Mouse (Mus musculus) midbrain, embryonic 12.5 days (tissue): ENCODE data around the gene 5330417H12Rik. TPM values are rescaled to one million over a fixed set of nuclear protein-coding genes. Genes with fewer than 3 reads are reported as not detected.
A peak's percentile ranks its signal among the peaks of the same experiment; 100 is the strongest.

Source experiments
- ATAC-seq: fragments of 200-750 bp; cut with Nextera tagmentation; 2 replicates; pipeline ENCODE4 v1.8.0; 2017; ENCODE audit warnings: low read depth, moderate TSS enrichment, moderate library complexity; ENCODE audit not compliant: low FRiP score
- H3K27ac ChIP-seq: fragments of 300-500 bp; sonication (generic); replicated peaks from 2 replicates; pipeline ENCODE4 v1.5.1; 2016; ENCODE audit warnings: mild to moderate bottlenecking
- H3K27me3 ChIP-seq: fragments of 300-500 bp; sonication (generic); 2 replicates; pipeline ENCODE4 v1.6.1; 2016; ENCODE audit warnings: mild to moderate bottlenecking
- H3K36me3 ChIP-seq: fragments of 300-500 bp; sonication (generic); 2 replicates; pipeline ENCODE4 v1.6.1; 2016
- H3K4me1 ChIP-seq: fragments of 300-500 bp; sonication (generic); 2 replicates; pipeline ENCODE4 v1.6.1; 2016
- H3K4me2 ChIP-seq: fragments of 300-500 bp; sonication (generic); replicated peaks from 2 replicates; pipeline ENCODE4 v1.6.1; 2016; ENCODE audit warnings: mild to moderate bottlenecking, moderate library complexity
- H3K4me3 ChIP-seq: fragments of 300-500 bp; sonication (generic); 2 replicates; pipeline ENCODE4 v1.5.1; 2016; ENCODE audit warnings: mild to moderate bottlenecking
- H3K9ac ChIP-seq: fragments of 300-500 bp; sonication (generic); replicated peaks from 2 replicates; pipeline ENCODE4 v1.6.1; 2016; ENCODE audit warnings: mild to moderate bottlenecking, moderate library complexity
- H3K9me3 ChIP-seq: fragments of 300-500 bp; sonication (generic); 2 replicates; pipeline ENCODE4 v1.6.1; 2016; ENCODE audit warnings: mild to moderate bottlenecking
- whole genome bisulfite sequencing: fragments of 180-500 bp; shearing (Covaris S2); methylation state at CpG from one replicate; pipeline ENCODE4 v1.1.7; 2016; 5-methylcytosine and 5-hydroxymethylcytosine counted together
- polyA plus RNA-seq: library from polyadenylated mRNA; unstranded; fragments of >200 nt; fragmentation: Nextera tagmentation; extraction: Ambion mirVana; gene quantifications from 2 replicates; pipeline ENCODE4 v1.2.1, GENCODE M21; 2016

5330417H12Rik gene
- not detected in 2 replicates for polyA plus RNA-seq

DNA sequence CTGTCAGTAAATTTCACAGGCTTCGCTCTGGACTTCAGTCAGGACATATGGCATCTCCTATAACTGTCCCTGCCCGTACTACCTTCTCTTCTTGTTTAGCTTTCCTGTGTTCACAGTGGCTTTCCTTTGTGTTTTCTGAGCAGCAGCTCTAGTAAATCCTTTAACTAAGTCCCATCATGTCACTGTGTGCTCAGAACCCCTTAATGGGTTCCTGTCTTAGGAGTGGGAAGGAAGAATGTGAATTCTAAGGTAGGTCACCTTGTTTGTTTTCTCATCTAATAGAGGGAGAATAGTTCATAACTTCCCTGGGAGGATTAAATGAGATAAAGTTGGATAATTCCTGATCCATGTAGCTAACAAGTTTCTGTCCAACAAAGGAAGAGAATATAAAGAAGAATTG is at the start of gene 5330417H12Rik:
TSS of gene 5330417H12Rik (minus strand) at position 101 of the 400 bp plus-strand sequence.
- no peak for ATAC-seq
- Histone ChIP-seq H3K27me3 (no peaks in the 10 kb centered on the region), H3K4me3 (no peak within 1 kb of the TSS), H3K9ac (no peak within 1 kb of the TSS), H3K4me1 (no peaks in the 10 kb centered on the region), H3K36me3 (no peaks in the 10 kb centered on the region), H3K4me2 (no peak within 1 kb of the TSS), H3K27ac (no peak within 1 kb of the TSS), H3K9me3 (no peaks in the 10 kb centered on the region)
- WGBS = 86% methylated on average over 2 of the region's 2 CpGs

DNA sequence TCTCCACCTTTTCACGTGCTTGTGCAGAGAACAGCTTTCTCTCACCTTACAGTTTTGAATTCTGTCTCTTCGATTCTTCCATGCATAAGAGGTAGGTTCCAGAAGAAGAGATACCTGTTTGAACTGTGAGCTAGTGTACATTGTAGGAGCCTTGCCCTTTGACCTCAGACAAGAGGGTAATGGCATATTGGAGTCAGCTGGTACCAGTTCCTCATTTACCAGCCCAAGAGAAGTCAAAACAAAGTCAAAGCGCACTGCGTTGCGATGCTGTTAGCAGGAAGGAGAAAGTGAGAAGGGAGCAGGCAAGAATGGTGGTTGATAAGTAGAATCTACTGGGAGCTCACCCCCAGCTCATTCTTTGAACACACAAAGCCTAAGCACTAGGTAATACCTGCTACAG is 43.6 kb upstream of the 5330417H12Rik start:
- no peak for ATAC-seq

DNA sequence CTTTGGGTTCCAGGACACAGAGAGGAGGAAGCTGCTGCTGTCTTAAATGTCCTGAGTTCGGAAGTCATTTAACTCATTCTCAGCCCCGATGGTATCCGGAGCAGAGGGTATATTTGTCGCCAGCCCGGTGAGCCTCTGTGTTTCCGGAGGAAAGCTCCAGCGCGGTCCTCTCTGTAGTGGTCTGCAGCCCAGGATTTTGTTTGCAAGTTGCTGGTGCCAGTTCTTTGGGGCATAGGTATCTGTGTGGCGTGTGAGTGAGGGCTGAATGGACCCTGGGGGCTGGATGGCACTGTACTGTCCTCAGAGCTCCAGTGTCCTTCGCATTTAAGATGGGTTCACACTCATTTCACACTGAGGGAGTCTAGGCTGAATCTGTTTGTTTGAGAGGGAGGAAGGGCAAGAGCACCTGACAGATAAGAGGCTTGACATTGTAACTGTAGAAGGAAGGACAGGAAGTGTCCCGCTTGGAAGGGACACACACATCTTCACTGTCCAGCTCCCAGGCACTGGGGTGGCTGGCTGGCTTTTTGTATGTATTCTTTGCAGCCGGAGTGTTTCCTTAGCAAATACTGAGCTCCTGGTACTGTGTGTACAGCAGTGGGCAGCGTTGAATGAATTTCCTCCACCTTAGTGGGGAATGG is 41.4 kb upstream of the 5330417H12Rik start:
- no peak overlapping the region; the same call in 1 of the 2 replicates for H3K9ac ChIP-seq
- no peaks in the 10 kb centered on the region for H3K36me3 ChIP-seq
- H3K4me1 ChIP-seq = peaks cover 33% of the 10 kb centered on the region
- peak overlapping the region; percentile 41 for H3K4me2 ChIP-seq
- H3K4me3 ChIP-seq = peak overlapping the region; percentile 18; the same call in 1 of the 2 replicates
- 0 out of 2 replicates have a peak, but pooled peaks have one; percentile 7 for ATAC-seq
- H3K27ac ChIP-seq = 0 out of 2 replicates have a peak overlapping the region, but pooled peaks have one; percentile 61
- 60% methylated on average over 13 of the region's 13 CpGs for WGBS
- no peaks in the 10 kb centered on the region for H3K27me3 ChIP-seq
- no peaks in the 10 kb centered on the region for H3K9me3 ChIP-seq

More for the DNA sequence above, 43.6 kb upstream of the 5330417H12Rik start:
- Histone ChIP-seq H3K4me2 (no peak overlapping the region), H3K27ac (no peak overlapping the region), H3K4me3 (no peak overlapping the region), H3K4me1 (peaks cover 26% of the 10 kb centered on the region), H3K27me3 (no peaks in the 10 kb centered on the region), H3K9me3 (no peaks in the 10 kb centered on the region), H3K9ac (no peak overlapping the region), H3K36me3 (no peaks in the 10 kb centered on the region)
- WGBS = 82% methylated on average over 5 of the region's 5 CpGs

DNA sequence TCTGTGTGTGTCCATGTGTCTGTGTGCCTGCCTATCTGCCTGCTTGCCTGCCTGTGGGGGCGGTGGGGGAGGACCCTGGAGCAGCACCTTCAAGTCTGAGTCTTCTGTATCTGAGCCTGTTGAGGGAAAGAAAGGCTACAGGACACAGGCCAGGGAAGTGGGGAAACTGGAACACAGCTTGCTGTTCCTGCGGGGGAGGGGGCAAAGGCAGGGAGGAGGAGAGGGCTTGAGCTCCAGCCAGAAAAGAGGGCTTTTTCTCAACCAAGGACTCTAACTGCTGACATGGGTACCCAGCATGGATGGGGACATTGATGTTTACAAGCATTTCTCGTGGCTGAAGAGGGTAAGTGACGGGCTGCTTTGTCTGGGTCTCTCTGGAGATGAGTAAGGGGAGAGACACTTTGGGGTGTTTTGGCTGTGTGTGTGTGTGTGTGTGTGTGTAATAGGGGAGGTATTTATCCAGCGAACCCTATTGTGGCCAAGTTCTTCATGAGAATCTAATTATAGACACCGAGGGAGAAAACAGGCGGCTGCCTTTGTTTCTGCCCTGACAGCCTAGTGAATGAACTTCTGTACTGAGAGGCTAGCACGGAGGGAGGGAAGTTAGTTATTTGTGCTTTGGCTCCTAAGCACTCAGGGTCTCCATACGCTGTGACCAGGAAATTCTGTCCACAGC is 40.8 kb upstream of the 5330417H12Rik start:
- no peaks in the 10 kb centered on the region for H3K36me3 ChIP-seq
- peak overlapping the region; percentile 41 for H3K4me2 ChIP-seq
- peaks cover 33% of the 10 kb centered on the region for H3K4me1 ChIP-seq
- H3K9me3 ChIP-seq = no peaks in the 10 kb centered on the region
- H3K4me3 ChIP-seq = peak overlapping the region; percentile 18
- H3K27me3 ChIP-seq = no peaks in the 10 kb centered on the region
- ATAC-seq = peak; percentile 39
- peak overlapping the region; percentile 61; the same call in 1 of the 2 replicates for H3K27ac ChIP-seq
- WGBS = 11% methylated on average over 9 of the region's 9 CpGs
- H3K9ac ChIP-seq = 0 out of 2 replicates have a peak overlapping the region, but pooled peaks have one; percentile 20

DNA sequence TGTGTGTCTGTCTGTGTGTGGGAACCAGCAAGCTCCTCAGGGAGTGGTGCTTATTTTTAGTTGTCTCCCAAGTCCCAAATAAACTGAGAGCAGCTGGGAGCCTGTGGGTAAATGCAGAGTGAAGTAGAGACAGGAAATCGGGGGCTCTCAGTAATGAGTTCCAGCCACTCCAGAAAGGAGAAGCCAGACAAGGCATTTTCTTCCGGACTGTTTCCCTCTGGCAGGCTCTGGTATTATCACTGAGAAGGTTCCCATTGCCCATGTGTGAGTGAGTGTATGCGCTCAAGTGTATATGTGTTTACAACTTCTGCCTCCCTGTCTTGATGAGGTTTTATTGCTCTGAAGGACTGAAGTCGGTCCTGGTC is 40.2 kb upstream of the 5330417H12Rik start:
- Histone ChIP-seq H3K9ac (no peak overlapping the region), H3K4me3 (no peak overlapping the region), H3K27me3 (no peaks in the 10 kb centered on the region), H3K27ac (peak overlapping the region; percentile 61; the same call in 1 of the 2 replicates), H3K9me3 (no peaks in the 10 kb centered on the region), H3K4me2 (0 out of 2 replicates have a peak overlapping the region, but pooled peaks have one; percentile 41), H3K36me3 (no peaks in the 10 kb centered on the region), H3K4me1 (peaks cover 33% of the 10 kb centered on the region)
- whole genome bisulfite sequencing = 44% methylated on average over 4 of the region's 4 CpGs
- peak; percentile 23; the same call in 1 of the 2 replicates for ATAC-seq

DNA sequence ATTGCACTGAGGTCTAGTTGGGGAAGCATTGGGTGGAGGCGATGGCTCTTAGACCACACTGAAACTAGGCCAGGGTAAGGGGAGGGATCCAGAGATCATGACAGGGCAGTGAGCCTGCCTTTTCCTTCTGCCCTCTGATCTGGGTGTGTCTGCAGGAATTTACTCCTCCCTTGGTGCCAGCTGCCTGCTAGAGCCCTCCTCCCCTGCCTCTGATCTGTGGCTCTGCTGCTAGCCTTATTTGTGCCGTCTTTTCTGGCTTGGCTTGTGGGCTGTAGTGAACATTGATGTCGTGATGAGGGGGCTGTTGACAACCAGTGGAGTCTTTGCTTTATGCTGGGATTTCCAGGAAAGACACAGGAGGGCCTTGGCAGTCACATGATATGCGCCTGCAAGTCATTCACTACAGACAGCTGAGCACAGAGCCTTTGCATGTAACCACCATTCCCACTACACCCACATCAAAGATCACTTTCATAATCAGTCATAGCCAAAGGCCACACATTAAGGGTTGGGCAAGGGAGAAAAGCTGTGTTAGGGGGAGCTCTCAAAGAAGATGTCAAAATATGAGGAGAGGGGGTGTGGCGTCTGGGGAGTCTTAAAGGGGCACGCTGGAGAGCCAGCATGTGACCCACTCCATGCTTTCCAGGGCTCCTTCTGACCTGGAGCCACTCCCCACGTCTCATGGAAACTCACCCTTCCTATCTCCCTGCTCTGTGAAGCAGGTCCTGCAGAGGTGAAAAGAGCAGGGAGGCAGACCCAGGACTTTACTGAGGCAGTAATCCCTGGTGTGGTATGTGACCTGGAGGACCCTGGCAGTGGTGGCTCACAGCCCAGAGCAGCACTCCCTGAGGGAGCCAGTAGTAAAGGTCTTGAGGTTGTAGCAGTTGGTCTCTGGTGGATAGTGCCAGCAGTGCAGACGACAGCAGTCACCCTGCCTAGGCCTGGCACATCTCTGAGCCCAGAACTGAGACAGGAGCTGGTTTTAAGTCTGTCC is 39.4 kb upstream of the 5330417H12Rik start:
- no peak overlapping the region for H3K4me3 ChIP-seq
- no peaks in the 10 kb centered on the region for H3K36me3 ChIP-seq
- H3K9ac ChIP-seq = no peak overlapping the region
- H3K9me3 ChIP-seq = no peaks in the 10 kb centered on the region
- H3K4me1 ChIP-seq = peaks cover 33% of the 10 kb centered on the region
- no peaks in the 10 kb centered on the region for H3K27me3 ChIP-seq
- 0 out of 2 replicates have a peak, but pooled peaks have one; percentile 4 for ATAC-seq
- peak overlapping the region; percentile 61; the same call in 1 of the 2 replicates for H3K27ac ChIP-seq
- WGBS = 41% methylated on average over 8 of the region's 8 CpGs
- no peak overlapping the region for H3K4me2 ChIP-seq

DNA sequence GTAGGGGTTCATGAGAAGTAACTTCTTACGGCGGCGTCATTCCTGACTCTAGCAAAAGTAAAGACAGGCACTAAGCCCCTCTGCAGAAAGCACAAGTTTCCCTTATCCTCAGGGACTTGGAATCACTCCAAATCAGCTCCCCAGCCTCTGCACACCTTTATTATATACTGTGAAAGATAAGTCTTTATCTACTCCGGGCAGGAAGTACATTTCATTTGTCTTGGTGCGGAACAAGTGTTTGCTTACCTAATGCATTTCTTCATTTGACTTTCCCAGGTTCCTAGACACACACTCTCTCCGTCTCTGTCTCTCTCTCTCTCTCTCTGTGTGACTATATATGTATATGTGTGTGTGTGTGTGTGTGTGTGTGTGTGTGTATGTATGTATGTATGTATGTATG is 38.7 kb upstream of the 5330417H12Rik start:
- no peak overlapping the region for H3K4me3 ChIP-seq

DNA sequence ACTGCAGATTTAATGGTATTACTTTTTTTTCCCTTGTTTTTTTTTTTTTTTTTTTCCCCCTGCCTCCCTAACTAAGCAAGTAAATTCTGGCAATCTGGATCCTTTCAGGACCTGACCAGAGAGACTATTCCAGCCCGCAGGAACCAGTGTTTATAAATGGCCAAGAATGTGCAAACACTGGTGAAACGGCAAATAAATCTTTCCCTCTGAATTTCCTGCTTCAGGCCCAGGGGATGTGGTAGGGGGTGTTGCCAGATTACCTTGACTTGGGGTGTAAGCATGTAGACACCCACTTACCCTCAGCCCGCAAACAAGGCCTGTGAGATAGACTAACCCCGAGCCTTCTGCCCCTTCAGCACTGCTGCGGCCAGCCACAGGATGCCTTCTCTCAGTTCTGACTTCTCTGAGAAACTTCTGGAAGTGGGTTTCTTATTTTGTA is 36.9 kb upstream of the 5330417H12Rik start:
- H3K4me3 ChIP-seq = no peak overlapping the region
- no peaks in the 10 kb centered on the region for H3K27me3 ChIP-seq
- H3K4me1 ChIP-seq = peaks cover 33% of the 10 kb centered on the region
- WGBS = 55% methylated on average over 5 of the region's 5 CpGs
- no peak overlapping the region for H3K9ac ChIP-seq
- no peak overlapping the region for H3K4me2 ChIP-seq
- H3K27ac ChIP-seq = no peak overlapping the region
- no peak for ATAC-seq
- H3K36me3 ChIP-seq = no peaks in the 10 kb centered on the region
- no peaks in the 10 kb centered on the region for H3K9me3 ChIP-seq

More for the DNA sequence above, 38.7 kb upstream of the 5330417H12Rik start:
- H3K9me3 ChIP-seq = no peaks in the 10 kb centered on the region
- no peak for ATAC-seq
- no peak overlapping the region for H3K27ac ChIP-seq
- WGBS = 88% methylated on average over 6 of the region's 6 CpGs
- H3K9ac ChIP-seq = no peak overlapping the region
- H3K27me3 ChIP-seq = no peaks in the 10 kb centered on the region
- H3K4me2 ChIP-seq = no peak overlapping the region
- peaks cover 33% of the 10 kb centered on the region for H3K4me1 ChIP-seq
- H3K36me3 ChIP-seq = no peaks in the 10 kb centered on the region

DNA sequence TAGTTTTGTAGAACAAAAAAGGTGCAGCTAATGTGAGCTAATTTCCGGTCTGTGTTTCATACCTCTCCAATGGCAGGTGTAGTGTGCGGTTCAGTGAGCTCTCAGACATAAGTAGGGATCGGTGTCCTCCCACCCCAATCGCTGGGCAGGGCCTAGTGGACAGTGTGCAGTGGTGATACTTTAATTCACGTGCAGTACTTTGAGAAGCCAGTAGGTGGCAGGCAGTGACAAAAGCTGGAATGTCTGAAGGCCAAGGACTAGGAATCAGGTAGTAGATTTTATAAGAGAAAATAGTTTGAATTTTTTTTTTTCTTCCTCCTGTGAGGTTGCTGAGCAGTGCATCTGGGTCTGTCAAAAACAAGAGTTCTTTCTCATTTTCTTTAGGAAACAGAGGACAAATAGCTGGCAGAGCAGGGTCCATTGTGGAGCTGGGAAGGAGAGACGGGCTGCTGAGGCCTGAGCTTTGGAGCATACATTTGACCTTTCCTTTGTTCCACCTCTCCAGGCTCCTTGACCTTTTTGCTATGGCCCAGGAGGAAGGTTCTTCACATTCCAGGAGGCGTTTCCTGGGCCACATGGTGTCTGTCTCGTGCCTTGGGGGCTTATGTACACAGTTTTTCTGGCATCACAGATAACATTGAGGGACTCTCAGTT is 36.4 kb upstream of the 5330417H12Rik start:
- Histone ChIP-seq H3K27ac (no peak overlapping the region), H3K9ac (no peak overlapping the region), H3K9me3 (no peaks in the 10 kb centered on the region), H3K27me3 (no peaks in the 10 kb centered on the region), H3K4me3 (no peak overlapping the region), H3K4me1 (peaks cover 30% of the 10 kb centered on the region), H3K4me2 (no peak overlapping the region), H3K36me3 (no peaks in the 10 kb centered on the region)
- 9% methylated on average over 8 of the region's 8 CpGs for WGBS
- peak; percentile 75 for ATAC-seq

DNA sequence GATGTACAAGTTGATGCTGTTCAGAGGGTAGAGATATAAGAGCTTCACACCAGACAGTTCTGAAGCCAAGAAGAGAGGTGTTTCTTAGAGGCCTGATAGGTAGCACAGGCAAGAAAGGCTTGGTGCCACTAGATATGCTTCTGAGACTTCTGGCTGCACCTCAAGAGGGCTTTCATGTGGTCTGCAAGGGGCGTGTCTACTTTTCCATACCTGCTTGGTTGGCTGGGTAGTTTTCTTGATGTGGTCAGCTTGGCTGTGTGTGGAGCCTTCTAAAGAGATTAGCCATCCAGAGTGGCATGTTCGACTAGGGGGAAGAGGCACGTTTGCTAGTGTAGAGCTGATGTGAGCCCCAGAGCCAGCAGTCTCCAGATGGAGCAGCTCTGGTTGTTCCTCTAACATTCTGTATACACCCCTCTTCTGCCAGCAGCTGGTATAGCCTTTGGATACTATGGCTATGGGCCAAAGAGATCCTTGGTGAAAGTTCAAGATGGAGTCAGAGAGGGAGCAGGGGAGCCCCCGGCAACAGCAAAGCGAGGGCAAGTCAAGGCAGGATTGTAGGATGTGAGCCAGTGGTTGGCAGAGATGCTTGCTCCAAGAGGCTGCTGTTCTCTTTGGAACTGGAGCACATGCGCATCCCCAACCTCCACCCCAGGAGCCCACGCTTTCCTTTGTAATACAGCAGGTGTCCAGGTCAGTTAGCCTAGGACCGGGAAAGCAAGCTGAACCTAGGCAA is 34.4 kb upstream of the 5330417H12Rik start:
- Histone ChIP-seq H3K9ac (no peak overlapping the region), H3K27ac (no peak overlapping the region)
- WGBS = 88% methylated on average over 8 of the region's 8 CpGs

More for the DNA sequence above, 34.4 kb upstream of the 5330417H12Rik start:
- Histone ChIP-seq H3K4me3 (no peak overlapping the region), H3K36me3 (no peaks in the 10 kb centered on the region), H3K4me1 (peaks cover 10% of the 10 kb centered on the region), H3K9me3 (no peaks in the 10 kb centered on the region), H3K27me3 (no peaks in the 10 kb centered on the region), H3K4me2 (no peak overlapping the region)
- no peak for ATAC-seq
